Mouse (Mus musculus): ENCODE results near the gene Bpgm.

Gene Bpgm

DNA sequence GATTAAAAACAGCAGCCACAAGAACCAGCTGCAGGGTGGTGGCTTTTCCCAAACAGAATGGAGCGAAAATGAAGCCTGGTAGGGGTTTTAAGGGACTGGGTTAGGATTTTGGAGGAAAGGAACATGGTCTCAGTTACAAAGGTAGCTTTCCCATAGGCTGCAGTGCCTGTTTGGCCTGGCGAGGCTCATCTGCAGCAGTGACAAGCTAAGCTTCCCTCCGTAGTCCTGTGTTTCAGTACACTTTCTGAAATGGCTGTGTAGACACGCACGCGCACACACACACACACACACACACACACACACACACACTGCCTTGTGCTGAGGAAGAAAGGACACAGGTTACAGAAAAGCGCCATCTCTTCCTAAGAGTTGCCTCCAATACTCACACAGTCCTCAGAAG is 7.8 kb downstream of the Bpgm start:
- DNase-seq (ENCODE audit: low read depth, low spot score), result no peak

DNA sequence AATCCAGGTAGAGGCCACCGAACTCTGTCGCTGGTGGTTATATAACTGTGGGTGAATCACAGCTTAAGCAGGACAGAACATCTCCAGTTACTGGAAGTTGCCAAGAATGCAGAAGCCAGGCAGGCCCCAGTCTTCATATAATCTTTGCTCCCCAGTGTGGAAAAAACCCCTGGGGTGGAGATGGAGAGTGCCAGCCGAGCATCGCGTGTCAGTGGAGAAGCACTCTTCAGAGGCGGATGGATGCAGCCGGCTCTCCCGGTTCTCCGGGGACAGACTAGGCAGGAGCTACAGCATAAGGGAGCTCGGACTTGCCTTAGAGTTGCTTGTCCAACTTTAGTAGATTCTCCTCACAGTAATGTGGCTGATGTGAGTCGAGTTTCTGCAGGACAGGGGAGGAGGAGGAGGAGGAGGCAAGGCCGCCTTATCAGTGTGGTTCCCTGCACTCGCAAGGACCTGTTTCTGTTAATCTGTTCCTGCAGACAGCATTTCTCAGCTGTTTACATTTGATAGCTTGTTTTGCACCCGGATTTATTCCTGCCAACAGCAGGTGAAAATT is 10.1 kb downstream of the Bpgm start:
- no peak for DNase-seq (ENCODE audit: low read depth, low spot score)

DNA sequence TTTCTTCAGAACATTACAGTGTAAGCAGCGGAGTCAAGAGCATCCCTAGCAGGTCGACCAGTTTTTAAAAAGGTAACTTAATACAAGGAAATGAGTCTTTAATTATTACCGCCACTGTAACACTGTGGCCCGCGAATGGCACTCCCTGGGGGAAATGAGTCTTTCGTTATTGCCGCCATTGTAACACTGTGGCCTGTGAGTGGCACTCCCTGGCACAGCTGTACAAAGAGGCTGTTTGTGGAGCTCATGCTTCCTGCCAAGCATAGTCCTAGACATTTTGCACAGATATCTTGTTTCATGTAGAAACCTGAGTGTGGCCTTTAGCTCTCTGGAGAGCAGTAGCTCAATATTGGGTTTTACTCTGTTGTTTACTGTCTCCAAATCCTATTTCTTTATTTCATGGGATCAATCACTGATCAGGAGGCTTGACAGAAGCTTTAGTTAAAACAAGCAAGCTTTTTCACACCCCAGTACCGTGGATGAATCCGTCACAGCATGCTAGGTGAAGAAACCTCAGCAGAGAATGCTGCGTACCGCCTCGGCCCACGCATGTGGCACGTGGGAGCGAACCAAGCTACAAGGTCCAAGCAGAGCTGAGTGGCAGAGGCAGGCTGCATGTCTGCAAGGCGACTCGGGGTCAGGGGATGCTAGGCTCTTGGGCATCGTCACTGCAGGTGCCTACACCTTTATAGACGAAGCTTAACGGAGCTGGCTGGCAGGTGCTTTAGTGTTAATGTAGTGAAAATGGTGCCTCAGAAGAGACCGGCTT is 17.5 kb downstream of the Bpgm start:
- no peak for DNase-seq (ENCODE audit: low read depth, low spot score)

DNA sequence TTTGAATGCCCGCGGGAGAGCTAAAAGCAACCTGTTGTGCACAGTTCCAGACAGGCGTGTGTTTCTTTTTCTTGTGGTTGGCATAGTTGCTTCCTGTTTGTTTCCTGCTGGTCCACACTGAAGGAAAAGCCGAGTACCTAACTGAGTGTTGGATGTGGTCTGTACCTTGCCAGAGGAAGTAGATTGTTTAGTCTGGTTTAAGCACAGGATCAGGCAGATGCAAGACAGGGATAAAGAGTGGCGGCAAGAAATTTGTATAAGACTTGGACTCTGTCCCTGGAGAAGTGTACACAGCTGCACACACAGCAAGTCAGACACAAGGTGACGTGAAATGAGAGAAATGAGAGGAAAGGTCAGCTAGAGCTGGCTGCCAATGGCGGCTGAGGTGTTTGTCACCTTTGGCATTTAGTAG is 19.1 kb downstream of the Bpgm start:
- no peak for DNase-seq (ENCODE audit: low read depth, low spot score)

DNA sequence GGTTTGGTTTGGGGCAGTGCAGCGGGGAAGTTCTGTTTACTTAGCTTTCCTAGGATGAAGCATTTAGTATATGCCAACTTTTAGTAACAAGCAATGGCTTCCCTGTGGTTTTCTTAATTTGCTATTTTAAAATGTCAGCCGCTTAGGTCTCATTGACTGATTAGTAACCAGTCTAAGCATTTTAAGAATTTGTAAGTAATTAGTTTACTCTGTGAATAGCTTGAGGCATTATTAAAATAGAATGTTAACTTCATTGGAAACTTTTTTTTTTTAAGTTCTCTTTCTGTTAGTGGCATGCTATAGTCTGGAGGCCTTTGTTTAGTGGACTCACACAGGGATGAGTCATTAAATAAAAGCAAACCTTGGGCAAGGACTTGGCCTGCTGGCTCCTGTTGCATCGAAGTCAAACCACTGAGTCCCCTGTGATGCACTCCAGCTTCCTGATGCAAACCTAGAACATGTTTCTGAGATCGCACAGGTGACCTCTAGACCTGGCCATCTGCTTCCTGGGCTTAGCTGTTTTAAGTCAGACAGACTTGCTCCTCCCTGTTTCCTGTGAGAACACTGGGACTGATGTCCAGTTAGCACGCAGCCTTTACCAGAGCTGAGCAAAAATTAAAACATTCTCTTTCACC is 22.1 kb downstream of the Bpgm start:
- no peak for DNase-seq (ENCODE audit: low read depth, low spot score)

DNA sequence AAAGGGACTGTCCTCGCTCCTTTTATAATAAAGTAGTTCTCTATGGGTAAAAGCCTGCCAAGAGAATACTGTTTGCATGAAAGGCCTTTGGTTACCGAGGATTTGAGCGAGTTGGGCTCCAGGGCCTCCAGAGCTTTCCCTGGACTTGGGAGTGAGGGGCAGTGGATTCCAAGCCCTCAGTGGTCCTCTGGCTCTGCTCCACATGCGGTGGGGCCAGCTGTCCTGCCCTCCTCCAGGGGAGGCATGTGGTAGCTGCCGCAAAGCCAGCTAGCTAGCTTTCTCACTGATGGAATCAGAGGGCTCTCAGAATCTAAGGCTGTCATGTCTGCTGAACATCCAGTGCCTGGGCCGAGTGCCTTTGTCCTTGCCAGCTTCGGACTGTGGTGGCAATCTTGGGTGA is 26.3 kb downstream of the Bpgm start:
- no peak for DNase-seq (ENCODE audit: low read depth, low spot score)

DNA sequence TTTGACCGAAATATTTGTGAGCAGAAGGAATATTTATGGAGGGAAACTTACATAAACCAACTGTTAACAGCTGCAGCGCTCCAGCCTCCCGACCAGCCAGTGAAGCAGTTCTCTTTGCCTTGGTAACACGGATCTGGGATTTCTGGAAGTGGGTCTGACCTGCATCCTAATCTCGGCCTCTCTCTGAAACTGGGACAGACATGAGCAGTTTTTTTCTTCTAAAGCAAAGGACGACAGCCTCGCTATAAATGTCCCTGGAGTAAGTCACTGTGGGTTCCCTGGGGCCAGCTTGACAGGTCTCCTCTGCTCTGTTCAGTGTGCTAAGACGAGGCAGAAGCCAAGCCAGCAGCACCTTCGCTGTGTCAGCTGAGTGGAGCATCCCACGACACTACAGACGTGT is 29.9 kb downstream of the Bpgm start:
- no peak for DNase-seq (ENCODE audit: low read depth, low spot score)

DNA sequence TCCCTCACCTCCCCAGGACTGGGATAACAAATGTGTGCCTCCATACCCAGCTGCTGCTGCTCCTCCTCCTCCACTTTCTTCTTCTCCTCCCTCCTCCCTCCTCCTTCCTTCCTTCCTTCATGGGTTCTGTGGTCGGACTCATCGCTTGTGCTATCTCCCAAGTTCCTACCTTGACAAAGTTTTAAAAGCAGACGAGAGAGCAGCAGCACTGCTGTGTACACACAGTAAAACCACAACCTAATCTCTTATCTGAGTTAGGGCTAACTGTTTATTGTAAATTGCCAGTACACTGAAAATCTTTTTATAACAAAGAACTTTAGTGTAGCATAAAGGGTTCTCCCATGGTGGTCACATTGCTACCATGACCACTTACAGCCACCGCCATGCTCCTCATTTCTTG is 31.6 kb downstream of the Bpgm start:
- no peak for DNase-seq (ENCODE audit: low read depth, low spot score)

DNA sequence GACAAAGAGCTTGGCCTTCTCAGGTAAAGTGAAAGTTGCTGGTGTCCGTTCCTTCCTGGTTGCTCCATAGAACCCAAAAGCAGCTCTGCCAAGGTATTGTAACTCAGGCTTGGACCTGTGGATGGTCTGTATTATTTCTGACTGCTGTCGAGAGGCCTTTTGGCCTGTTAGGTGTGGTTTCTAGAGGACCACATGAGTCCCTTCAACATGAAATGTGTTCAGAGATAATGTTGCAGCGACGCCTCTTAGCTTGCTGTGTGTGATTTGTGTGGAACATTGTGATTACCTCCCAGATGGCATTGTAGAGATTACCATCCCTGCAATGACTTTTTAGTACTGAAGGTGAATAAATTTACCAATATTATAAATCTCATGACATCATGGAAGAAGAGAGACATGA is 32.0 kb downstream of the Bpgm start:
- DNase-seq (ENCODE audit: low read depth, low spot score), result no peak

DNA sequence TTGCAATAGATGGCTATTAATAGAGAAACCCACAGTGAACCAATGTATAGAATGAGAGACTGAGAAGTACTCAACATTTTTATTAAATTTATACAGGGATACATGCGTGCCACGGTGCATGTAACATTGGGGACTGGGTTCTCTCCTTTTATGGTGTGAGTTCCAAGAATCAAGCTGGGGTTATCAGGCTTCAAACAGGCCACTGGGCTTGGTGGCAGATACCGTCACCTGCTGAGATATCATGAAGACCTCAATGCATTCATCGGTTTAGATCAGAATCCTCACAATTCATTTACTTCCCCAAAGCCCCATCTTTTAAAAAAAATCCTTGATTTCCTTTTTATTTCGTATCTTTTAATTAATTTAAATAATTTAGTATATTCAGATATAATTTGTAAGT is 34.3 kb downstream of the Bpgm start:
- DNase-seq (ENCODE audit: low read depth, low spot score), result no peak

DNA sequence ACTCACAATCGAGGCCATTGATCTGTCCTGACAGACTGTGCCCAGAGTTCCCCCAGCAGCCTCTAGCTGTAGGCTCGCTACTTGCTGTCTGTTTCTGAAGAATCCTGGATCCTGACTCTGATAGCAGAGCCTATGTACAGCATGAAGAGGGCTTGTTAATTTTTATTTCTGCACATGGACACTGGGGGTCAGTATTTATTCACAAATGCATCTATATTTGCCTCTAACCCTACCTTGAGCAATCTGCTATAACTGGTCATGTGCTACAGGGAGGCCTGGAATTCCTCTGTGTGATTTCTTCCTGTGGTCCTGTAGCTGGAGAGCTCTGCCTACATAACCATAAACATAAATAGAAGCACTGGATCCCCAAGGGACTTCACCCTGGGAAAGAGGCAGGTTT is 35.4 kb downstream of the Bpgm start:
- peak; percentile 62 for DNase-seq (ENCODE audit: low read depth, low spot score)

DNA sequence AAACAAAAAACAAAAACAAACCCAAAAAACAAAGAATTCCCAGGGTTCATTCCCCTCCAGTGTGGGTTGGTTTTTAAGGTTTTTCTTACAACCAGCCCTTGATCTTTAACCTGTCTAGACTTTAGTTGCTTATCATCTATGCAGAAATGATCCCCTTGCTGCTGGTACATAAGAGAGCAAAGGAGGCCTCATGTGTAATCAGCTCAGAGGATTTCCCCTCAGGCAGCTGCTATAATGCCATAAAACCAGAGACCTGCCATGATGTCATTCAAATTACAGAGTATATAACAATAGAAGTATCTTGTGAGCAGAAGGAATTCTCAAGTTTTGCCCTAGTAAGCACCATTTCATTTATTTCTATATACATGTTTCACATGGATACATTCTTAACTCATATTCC is 36.7 kb downstream of the Bpgm start:
- DNase-seq (ENCODE audit: low read depth, low spot score), result no peak

DNA sequence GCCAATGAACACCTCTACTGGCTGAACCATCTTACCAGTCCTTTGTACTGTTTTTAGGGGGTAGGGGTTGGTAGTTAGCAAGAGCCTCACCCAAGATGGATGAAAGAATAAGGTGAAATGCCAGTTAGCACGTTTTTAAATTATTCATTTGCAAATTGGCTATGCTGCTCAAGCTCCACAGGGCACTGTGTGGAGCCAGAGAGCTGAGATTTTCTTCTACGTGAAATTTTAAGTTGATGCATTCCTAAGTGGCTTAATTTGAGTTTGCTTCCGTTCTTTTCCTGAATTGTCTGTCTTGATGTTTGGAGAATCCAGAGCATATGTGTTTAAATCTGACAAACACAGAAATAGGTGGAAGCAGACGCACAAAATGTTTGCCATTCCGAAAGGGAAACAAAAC is 38.6 kb downstream of the Bpgm start:
- DNase-seq (ENCODE audit: low read depth, low spot score), result no peak

DNA sequence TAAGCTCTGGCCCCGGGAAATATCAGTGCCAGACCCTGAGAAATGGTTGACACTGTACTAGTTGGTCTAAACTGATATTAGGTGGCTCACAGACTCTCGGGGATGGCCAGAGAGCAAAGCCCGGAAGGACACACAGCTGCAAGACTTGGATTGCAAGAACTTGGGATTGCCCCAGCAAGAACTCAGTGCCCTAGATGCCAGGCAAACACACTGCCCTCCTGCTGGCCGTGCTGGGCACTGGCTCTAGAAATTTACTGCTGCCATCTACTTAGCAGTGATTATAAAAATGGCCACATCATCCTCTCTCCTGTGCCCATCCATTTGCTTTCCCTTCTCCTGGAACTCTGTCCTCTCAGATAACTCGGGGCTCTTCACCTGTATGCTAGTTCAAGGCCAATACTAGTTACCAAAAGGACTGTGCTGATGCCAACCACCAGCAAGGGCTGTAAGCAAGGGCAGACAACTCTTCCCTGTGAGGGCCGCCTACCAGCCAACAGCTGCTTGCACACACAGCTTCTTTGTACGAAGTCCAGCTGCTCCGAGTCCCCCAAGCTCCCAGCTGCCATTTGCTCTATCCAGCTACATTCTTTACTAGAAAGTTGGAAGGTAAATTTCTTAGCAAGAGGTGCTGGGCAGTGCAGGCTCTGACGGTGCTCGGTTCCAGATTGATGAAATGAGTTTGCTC is 39.2 kb downstream of the Bpgm start:
- DNase-seq (ENCODE audit: low read depth, low spot score), result no peak

DNA sequence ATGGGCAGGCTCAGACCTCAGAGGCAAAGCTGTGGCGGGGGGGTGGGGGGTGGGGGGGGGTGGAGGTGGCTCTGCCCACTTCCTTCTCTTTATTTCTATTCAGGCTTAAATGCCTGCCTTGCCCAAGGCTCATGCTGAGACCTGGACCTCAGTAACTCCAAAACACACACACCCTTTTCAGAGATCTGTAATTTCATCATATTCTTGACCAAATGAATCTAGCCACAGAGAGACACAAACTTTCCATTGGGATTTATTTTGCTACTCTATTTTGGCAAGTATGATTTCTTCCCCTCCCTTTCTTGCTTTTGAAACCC is 39.7 kb downstream of the Bpgm start:
- no peak for DNase-seq (ENCODE audit: low read depth, low spot score)

DNA sequence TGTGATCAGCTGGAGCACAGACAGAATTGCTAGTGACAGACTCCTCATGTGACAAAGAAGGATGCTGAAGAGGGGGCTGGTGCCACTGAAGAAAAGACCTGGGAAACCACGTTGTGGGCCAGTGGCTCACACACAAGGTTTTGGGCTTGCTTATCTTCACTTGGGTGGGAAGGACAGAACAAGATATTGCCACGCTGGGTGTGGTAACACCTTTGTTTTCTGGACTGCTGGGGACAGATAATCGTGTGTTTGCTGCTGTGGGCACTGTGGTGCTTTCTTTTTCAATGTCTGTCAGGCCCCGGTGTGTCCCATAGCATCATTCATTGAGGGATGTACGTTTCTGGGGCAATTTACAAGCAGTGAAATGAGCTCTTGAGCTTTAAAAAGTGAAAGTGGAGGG is 41.7 kb downstream of the Bpgm start:
- no peak for DNase-seq (ENCODE audit: low read depth, low spot score)

DNA sequence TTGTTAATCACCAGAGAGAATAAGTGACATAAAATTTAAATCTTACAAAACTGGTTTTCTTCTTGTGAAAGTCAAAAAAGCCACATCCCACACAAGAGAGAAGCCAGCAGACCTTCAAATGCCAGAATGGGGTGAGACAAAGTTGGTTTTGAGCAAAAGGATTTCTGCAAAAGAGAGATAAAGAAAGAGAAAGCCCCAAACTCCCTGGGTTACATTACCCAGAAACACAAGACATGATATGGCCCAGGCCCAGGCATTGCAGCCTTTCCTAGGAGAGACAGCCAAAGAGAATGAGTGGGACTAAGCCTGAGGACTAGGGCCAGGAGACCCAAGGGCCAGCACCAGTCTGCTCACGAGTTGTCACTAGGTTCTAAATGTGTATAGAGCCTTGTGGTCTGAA is 43.1 kb downstream of the Bpgm start:
- no peak for DNase-seq (ENCODE audit: low read depth, low spot score)

DNA sequence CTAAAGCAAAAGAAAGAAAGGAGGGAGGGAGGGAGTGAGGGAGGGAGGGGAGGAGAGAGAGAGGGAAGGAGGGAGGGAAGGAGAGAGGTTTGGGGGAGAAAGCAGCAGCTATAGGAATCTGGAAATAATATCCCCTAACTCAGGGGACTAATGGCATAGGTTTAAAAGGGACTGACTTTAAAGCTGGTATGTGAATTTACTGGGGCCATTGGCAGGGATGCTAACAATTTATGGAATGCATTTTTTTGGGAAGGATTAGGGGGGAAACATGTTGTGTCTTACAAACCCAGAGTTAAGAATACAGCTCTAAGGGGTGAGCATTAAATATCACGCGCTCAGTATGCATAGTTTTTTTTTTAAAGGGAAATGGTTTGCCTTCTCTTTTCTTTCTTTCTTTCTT is 44.5 kb downstream of the Bpgm start:
- no peak for DNase-seq (ENCODE audit: low read depth, low spot score)

DNA sequence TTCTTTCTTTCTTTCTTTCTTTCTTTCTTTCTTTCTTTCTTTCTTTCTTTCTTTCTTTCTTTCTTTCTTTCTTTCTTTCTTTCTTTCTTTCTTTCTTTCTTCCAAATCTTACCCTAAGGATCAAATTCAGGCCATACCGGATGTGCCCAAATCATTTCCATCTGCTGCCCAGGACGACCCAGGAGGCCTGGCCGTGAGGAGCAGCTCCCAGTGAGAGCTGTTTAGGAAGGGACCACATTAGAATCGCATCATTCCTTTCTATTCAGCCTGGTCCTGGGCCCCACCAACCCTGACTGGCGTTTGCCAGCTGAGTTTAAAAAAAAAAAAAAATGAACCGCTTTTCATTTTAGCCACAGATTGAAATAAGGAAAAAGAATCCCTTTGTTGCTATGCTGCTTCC is 44.9 kb downstream of the Bpgm start:
- no peak for DNase-seq (ENCODE audit: low read depth, low spot score)

DNA sequence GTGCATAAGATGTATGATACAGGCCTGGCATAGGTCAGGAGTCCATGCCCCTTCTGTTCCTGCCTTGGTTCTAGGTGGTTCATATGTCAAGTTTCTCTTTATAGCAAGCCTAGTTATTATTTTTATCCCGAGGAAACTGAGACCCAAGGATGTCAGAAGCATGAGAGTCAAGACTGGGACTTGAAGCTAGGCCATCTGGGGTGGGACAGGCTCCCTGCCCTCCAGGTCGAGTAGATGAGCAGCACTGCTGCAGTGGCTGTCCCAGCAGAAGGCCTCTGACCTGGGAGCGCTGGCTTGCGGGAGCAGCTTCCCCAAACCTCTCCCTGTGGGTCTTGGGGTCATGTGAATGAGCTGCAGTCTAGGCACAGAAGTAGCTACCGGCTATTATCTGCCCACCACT is 47.5 kb downstream of the Bpgm start:
- no peak for DNase-seq (ENCODE audit: low read depth, low spot score)

DNA sequence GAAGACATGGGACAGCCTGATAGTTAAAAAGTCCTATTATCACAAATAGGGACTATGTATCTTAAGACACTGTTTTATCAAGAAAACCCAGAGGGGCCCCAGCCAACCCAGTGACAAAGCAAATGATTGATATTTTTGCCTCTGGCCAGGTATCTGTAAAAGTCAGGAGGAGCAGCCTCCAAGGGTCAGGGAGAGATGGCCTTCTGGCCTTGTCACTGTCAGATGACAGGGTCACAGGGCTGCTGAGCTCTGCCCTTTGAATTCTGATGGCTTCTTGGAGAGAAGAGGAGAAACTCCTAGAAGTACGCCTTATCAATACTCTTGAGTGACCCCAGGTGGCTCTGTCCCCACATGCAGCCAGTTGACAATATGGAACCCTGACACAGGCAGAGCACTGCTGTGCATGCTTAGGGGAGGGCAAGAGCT is 49.5 kb downstream of the Bpgm start:
- DNase-seq (ENCODE audit: low read depth, low spot score), result peak; percentile 19

DNA sequence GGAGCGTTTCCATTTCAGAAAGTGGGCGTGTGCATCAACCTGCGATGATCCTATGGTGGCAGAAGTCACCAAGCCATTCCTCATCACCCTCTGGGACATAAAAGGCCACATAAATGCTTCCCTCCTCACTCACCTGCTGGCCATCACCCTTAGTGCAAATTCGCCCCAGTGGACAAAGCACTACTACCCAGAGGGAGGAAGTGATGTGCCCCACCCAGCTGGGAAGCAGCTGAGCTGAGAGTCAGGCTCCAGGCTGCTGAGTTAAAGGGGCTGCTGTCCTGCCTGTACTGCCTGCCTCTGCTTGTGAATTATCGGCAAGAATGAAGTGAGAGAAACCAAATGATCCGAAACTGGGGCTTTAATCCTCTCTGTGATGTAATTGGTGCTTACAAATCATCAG is 49.9 kb downstream of the Bpgm start:
- no peak for DNase-seq (ENCODE audit: low read depth, low spot score)

DNA sequence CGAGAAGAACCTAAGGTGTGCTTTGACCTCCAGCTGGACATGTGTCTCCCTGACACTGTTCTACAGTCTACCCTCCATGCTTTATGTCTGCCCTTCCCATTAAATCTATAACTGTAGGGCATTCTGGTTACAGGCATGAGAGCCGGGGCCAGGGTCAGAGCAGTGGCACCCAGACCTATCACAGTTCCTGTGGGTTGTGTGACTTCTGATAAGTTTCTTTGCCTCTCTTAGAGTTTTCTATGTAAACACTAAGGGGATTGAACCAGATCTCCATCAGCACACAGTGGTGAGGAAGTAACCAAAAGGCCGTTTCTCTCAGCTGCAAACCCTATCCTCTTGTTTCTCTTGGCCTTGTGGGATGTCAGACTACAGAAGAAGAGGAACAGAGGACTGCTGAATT is 50.4 kb downstream of the Bpgm start:
- no peak for DNase-seq (ENCODE audit: low read depth, low spot score)

Measured in ES-CJ7 (cell line).